Mouse (Mus musculus) hindbrain, embryonic 12.5 days (tissue): Measurements from ENCODE around the gene Trdmt1. TPM values are rescaled to one million over a fixed set of nuclear protein-coding genes. Genes with fewer than 3 reads are reported as not detected.

Experiments used
- ATAC-seq: fragments of 200-750 bp; cut with Nextera tagmentation; 2 replicates; pipeline ENCODE4 v1.8.0; 2017; ENCODE audit warnings: moderate TSS enrichment; ENCODE audit not compliant: low FRiP score
- H3K27ac ChIP-seq: fragments of 300-500 bp; sonication (generic); 2 replicates; pipeline ENCODE4 v1.5.1; 2016; ENCODE audit warnings: mild to moderate bottlenecking
- H3K27me3 ChIP-seq: fragments of 300-500 bp; sonication (generic); 2 replicates; pipeline ENCODE4 v1.6.1; 2016; ENCODE audit warnings: mild to moderate bottlenecking
- H3K36me3 ChIP-seq: fragments of 300-500 bp; sonication (generic); 2 replicates; pipeline ENCODE4 v1.6.1; 2016; ENCODE audit warnings: mild to moderate bottlenecking
- H3K4me1 ChIP-seq: fragments of 300-500 bp; sonication (generic); 2 replicates; pipeline ENCODE4 v1.6.1; 2016
- H3K4me2 ChIP-seq: fragments of 300-500 bp; sonication (generic); replicated peaks from 2 replicates; pipeline ENCODE4 v1.6.1; 2016; ENCODE audit warnings: mild to moderate bottlenecking
- H3K4me3 ChIP-seq: fragments of 300-500 bp; sonication (generic); 2 replicates; pipeline ENCODE4 v1.5.1; 2016; ENCODE audit warnings: mild to moderate bottlenecking
- H3K9ac ChIP-seq: fragments of 300-500 bp; sonication (generic); 2 replicates; pipeline ENCODE4 v1.6.1; 2016; ENCODE audit warnings: mild to moderate bottlenecking, moderate library complexity
- H3K9me3 ChIP-seq: fragments of 300-500 bp; sonication (generic); replicated peaks from 2 replicates; pipeline ENCODE4 v1.6.1; 2016; ENCODE audit warnings: mild to moderate bottlenecking
- WGBS: fragments of 180-500 bp; shearing (Covaris S2); methylation state at CpG from one replicate; pipeline ENCODE4 v1.1.7; 2016; 5-methylcytosine and 5-hydroxymethylcytosine counted together
- polyA plus RNA-seq: library from polyadenylated mRNA; unstranded; fragments of >200 nt; fragmentation: Nextera tagmentation; extraction: Ambion mirVana; gene quantifications from 2 replicates; pipeline ENCODE4 v1.2.1, GENCODE M21; 2016

The Trdmt1 gene
- polyA plus RNA-seq, 1 experiment from 2014 or later, result 7.9 TPM

GRCm38 (mm10) chr2:13548749-13549148, 4.3 kb upstream of the Trdmt1 start:
- Histone ChIP-seq H3K9ac (no peak overlapping the region), H3K4me2 (no peak overlapping the region), H3K36me3 (no peaks in the 10 kb centered on the region), H3K4me3 (no peak overlapping the region), H3K4me1 (peaks cover 10% of the 10 kb centered on the region; the same call in 1 of the 2 replicates), H3K27me3 (no peaks in the 10 kb centered on the region), H3K27ac (no peak overlapping the region), H3K9me3 (no peaks in the 10 kb centered on the region)
- 83% methylated on average over 3 of the region's 3 CpGs for WGBS
- no peak for ATAC-seq

GRCm38 (mm10) chr2:13543519-13544124, 846 bp downstream of the Trdmt1 start:
- peak; percentile 36 for ATAC-seq
- 57% methylated on average over 8 of the region's 8 CpGs for WGBS
- Histone ChIP-seq H3K27ac (peak overlapping the region; percentile 95), H3K36me3 (no peaks in the 10 kb centered on the region), H3K4me3 (peak overlapping the region; percentile 62), H3K27me3 (no peaks in the 10 kb centered on the region), H3K4me1 (peaks cover 12% of the 10 kb centered on the region; the same call in 1 of the 2 replicates), H3K9me3 (no peaks in the 10 kb centered on the region), H3K9ac (peak overlapping the region; percentile 82; the same call in 1 of the 2 replicates), H3K4me2 (peak overlapping the region; percentile 56)

- no peak for ATAC-seq
- Histone ChIP-seq H3K4me1 (peaks cover 7% of the 10 kb centered on the region; the same call in 1 of the 2 replicates), H3K9me3 (no peaks in the 10 kb centered on the region), H3K36me3 (no peaks in the 10 kb centered on the region), H3K27ac (no peak overlapping the region), H3K9ac (no peak overlapping the region), H3K4me3 (no peak overlapping the region), H3K27me3 (no peaks in the 10 kb centered on the region), H3K4me2 (no peak overlapping the region)
- 84% methylated on average over 1 of the region's 1 CpGs for WGBS
Measured at GRCm38 (mm10) chr2:13539860-13540259, 4.6 kb downstream of the Trdmt1 start.

GRCm38 (mm10) chr2:13538704-13539377, 5.6 kb downstream of the Trdmt1 start:
- Histone ChIP-seq H3K4me2 (no peak overlapping the region), H3K27me3 (no peaks in the 10 kb centered on the region), H3K9me3 (no peaks in the 10 kb centered on the region), H3K4me3 (no peak overlapping the region), H3K9ac (no peak overlapping the region), H3K36me3 (no peaks in the 10 kb centered on the region), H3K4me1 (peaks cover 2% of the 10 kb centered on the region; the same call in 1 of the 2 replicates), H3K27ac (no peak overlapping the region)
- 76% methylated on average over 6 of the region's 6 CpGs for WGBS
- ATAC-seq, result no peak

- Histone ChIP-seq H3K9ac (no peak overlapping the region), H3K27me3 (no peaks in the 10 kb centered on the region), H3K4me2 (no peak overlapping the region), H3K36me3 (no peaks in the 10 kb centered on the region), H3K4me3 (no peak overlapping the region), H3K9me3 (no peaks in the 10 kb centered on the region), H3K27ac (no peak overlapping the region), H3K4me1 (no peaks in the 10 kb centered on the region)
- WGBS, result 74% methylated on average over 2 of the region's 2 CpGs
- ATAC-seq, result no peak
Measured at GRCm38 (mm10) chr2:13538258-13538657, 6.2 kb downstream of the Trdmt1 start.

GRCm38 (mm10) chr2:13537733-13538132, 6.7 kb downstream of the Trdmt1 start:
- no peak for ATAC-seq
- H3K4me2 ChIP-seq, result no peak overlapping the region
- H3K9ac ChIP-seq, result no peak overlapping the region
- no peaks in the 10 kb centered on the region for H3K27me3 ChIP-seq
- H3K4me3 ChIP-seq, result no peak overlapping the region
- H3K36me3 ChIP-seq, result no peaks in the 10 kb centered on the region
- H3K27ac ChIP-seq, result no peak overlapping the region
- H3K4me1 ChIP-seq, result no peaks in the 10 kb centered on the region
- WGBS, result 17% methylated on average over 2 of the region's 2 CpGs
- H3K9me3 ChIP-seq, result no peaks in the 10 kb centered on the region

GRCm38 (mm10) chr2:13536747-13537146, 7.7 kb downstream of the Trdmt1 start:
- H3K27me3 ChIP-seq, result no peaks in the 10 kb centered on the region
- H3K4me3 ChIP-seq, result no peak overlapping the region
- H3K36me3 ChIP-seq, result no peaks in the 10 kb centered on the region
- H3K4me2 ChIP-seq, result no peak overlapping the region
- ATAC-seq, result no peak
- H3K27ac ChIP-seq, result no peak overlapping the region
- no peak overlapping the region for H3K9ac ChIP-seq
- no peaks in the 10 kb centered on the region for H3K9me3 ChIP-seq
- no peaks in the 10 kb centered on the region for H3K4me1 ChIP-seq

- 91% methylated on average over 6 of the region's 6 CpGs for WGBS
Measured at GRCm38 (mm10) chr2:13530639-13531038, 13.8 kb downstream of the Trdmt1 start.

GRCm38 (mm10) chr2:13529253-13529933, 15.1 kb downstream of the Trdmt1 start:
- Histone ChIP-seq H3K4me3 (no peak overlapping the region), H3K36me3 (no peaks in the 10 kb centered on the region), H3K4me1 (no peaks in the 10 kb centered on the region), H3K27ac (no peak overlapping the region), H3K27me3 (no peaks in the 10 kb centered on the region), H3K9ac (no peak overlapping the region), H3K9me3 (no peaks in the 10 kb centered on the region), H3K4me2 (no peak overlapping the region)
- WGBS, result 92% methylated on average over 3 of the region's 3 CpGs
- no peak for ATAC-seq

More at GRCm38 (mm10) chr2:13530639-13531038, 13.8 kb downstream of the Trdmt1 start:
- Histone ChIP-seq H3K4me2 (no peak overlapping the region), H3K4me3 (no peak overlapping the region), H3K9ac (no peak overlapping the region), H3K9me3 (no peaks in the 10 kb centered on the region), H3K27ac (no peak overlapping the region), H3K36me3 (no peaks in the 10 kb centered on the region), H3K27me3 (no peaks in the 10 kb centered on the region), H3K4me1 (no peaks in the 10 kb centered on the region)
- no peak for ATAC-seq

GRCm38 (mm10) chr2:13527531-13527930, 16.9 kb downstream of the Trdmt1 start:
- Histone ChIP-seq H3K4me3 (no peak overlapping the region), H3K27ac (no peak overlapping the region), H3K9me3 (no peaks in the 10 kb centered on the region), H3K36me3 (no peaks in the 10 kb centered on the region), H3K9ac (no peak overlapping the region), H3K27me3 (no peaks in the 10 kb centered on the region), H3K4me1 (no peaks in the 10 kb centered on the region), H3K4me2 (no peak overlapping the region)
- no peak for ATAC-seq
- WGBS, result 76% methylated on average over 4 of the region's 4 CpGs

- ATAC-seq, result 0 out of 2 replicates have a peak, but pooled peaks have one; percentile 29
- no peak overlapping the region for H3K9ac ChIP-seq
- no peak overlapping the region for H3K4me2 ChIP-seq
- no peak overlapping the region for H3K27ac ChIP-seq
- WGBS, result 41% methylated on average over 2 of the region's 2 CpGs
- H3K4me3 ChIP-seq, result no peak overlapping the region
- H3K4me1 ChIP-seq, result peaks cover 2% of the 10 kb centered on the region; the same call in 1 of the 2 replicates
- no peaks in the 10 kb centered on the region for H3K9me3 ChIP-seq
- H3K36me3 ChIP-seq, result no peaks in the 10 kb centered on the region
- no peaks in the 10 kb centered on the region for H3K27me3 ChIP-seq
Measured at GRCm38 (mm10) chr2:13527125-13527524, 17.3 kb downstream of the Trdmt1 start.

GRCm38 (mm10) chr2:13526205-13526604, 18.3 kb downstream of the Trdmt1 start:
- Histone ChIP-seq H3K4me2 (no peak overlapping the region), H3K4me3 (no peak overlapping the region), H3K9ac (no peak overlapping the region), H3K27ac (no peak overlapping the region), H3K9me3 (no peaks in the 10 kb centered on the region), H3K27me3 (no peaks in the 10 kb centered on the region), H3K4me1 (peaks cover 2% of the 10 kb centered on the region; the same call in 1 of the 2 replicates), H3K36me3 (no peaks in the 10 kb centered on the region)
- ATAC-seq, result no peak
- WGBS, result 92% methylated on average over 2 of the region's 2 CpGs
